Mouse (Mus musculus) heart, embryonic 14.5 days (tissue): ENCODE data around the gene Iars2. TPM values are rescaled to one million over a fixed set of nuclear protein-coding genes. Genes with fewer than 3 reads are reported as not detected.

Experiments used
- ATAC-seq: fragments of 200-750 bp; cut with Nextera tagmentation; 2 replicates; pipeline ENCODE4 v1.8.0; 2017; ENCODE audit warnings: low read depth, moderate TSS enrichment; ENCODE audit not compliant: insufficient number of reproducible peaks, insufficient read depth, low FRiP score
- H3K27ac ChIP-seq, 2 experiments: fragments of 200-500 bp in 1 of 2; fragments of 300-500 bp in 1 of 2; sonication (generic) in 1 of 2; replicated peaks in 1 of 2; 2 replicates each; pipeline ENCODE4 v1.5.1; 2012 to 2014; ENCODE audit warnings: low read depth in 2 of 2, low read length in 2 of 2, control low read depth in 1 of 2, mild to moderate bottlenecking in 1 of 2, mixed read lengths in 1 of 2; ENCODE audit not compliant: control insufficient read depth in 1 of 2, insufficient read depth in 1 of 2
- H3K27me3 ChIP-seq: fragments of 300-500 bp; sonication (generic); 2 replicates; pipeline ENCODE4 v1.6.1; 2014; ENCODE audit warnings: mild to moderate bottlenecking, low read length, control low read depth; ENCODE audit not compliant: control insufficient read depth, insufficient read depth
- H3K36me3 ChIP-seq: fragments of 300-500 bp; sonication (generic); 2 replicates; pipeline ENCODE4 v1.6.1; 2014; ENCODE audit warnings: mild to moderate bottlenecking, control low read depth, low read length, mixed read lengths; ENCODE audit not compliant: control insufficient read depth, insufficient read depth
- H3K4me1 ChIP-seq, 2 experiments: fragments of 200-500 bp in 1 of 2; fragments of 300-500 bp in 1 of 2; sonication (generic) in 1 of 2; 2 replicates each; pipeline ENCODE4 v1.6.1; 2012 to 2014; ENCODE audit warnings: low read length in 2 of 2, control low read depth in 1 of 2, mixed read lengths in 1 of 2; ENCODE audit not compliant: control insufficient read depth in 2 of 2, insufficient read depth in 2 of 2
- H3K4me2 ChIP-seq: fragments of 300-500 bp; sonication (generic); 2 replicates; pipeline ENCODE4 v1.6.1; 2014; ENCODE audit warnings: mild to moderate bottlenecking, low read length
- H3K4me3 ChIP-seq, 2 experiments: fragments of 200-500 bp in 1 of 2; fragments of 300-500 bp in 1 of 2; sonication (generic) in 1 of 2; 2 replicates each; pipeline ENCODE4 v1.5.1; 2012 to 2014; ENCODE audit warnings: low read length in 2 of 2, mild to moderate bottlenecking in 2 of 2, control low read depth in 1 of 2, low read depth in 1 of 2, moderate library complexity in 1 of 2; ENCODE audit not compliant: control insufficient read depth in 1 of 2, insufficient read depth in 1 of 2
- H3K9ac ChIP-seq: fragments of 300-500 bp; sonication (generic); 2 replicates; pipeline ENCODE4 v1.6.1; 2014; ENCODE audit warnings: mild to moderate bottlenecking, low read length
- H3K9me3 ChIP-seq: fragments of 300-500 bp; sonication (generic); 2 replicates; pipeline ENCODE4 v1.6.1; 2016; ENCODE audit warnings: low read length, control low read depth; ENCODE audit not compliant: control insufficient read depth
- WGBS: fragments of 180-500 bp; shearing (Covaris S2); extraction: QIAGEN DNeasy Blood & Tissue Kit; methylation state at CpG from one replicate; pipeline ENCODE4 v1.1.7; 2014; 5-methylcytosine and 5-hydroxymethylcytosine counted together
- polyA plus RNA-seq: library from polyadenylated mRNA; unstranded; fragments of >200 nt; fragmentation: Nextera tagmentation; extraction: Ambion mirVana; gene quantifications from 2 replicates; pipeline ENCODE4 v1.2.1, GENCODE M21; 2014

Iars2 gene
- polyA plus RNA-seq: 43.9 and 46.6 TPM in 2 replicates

DNA sequence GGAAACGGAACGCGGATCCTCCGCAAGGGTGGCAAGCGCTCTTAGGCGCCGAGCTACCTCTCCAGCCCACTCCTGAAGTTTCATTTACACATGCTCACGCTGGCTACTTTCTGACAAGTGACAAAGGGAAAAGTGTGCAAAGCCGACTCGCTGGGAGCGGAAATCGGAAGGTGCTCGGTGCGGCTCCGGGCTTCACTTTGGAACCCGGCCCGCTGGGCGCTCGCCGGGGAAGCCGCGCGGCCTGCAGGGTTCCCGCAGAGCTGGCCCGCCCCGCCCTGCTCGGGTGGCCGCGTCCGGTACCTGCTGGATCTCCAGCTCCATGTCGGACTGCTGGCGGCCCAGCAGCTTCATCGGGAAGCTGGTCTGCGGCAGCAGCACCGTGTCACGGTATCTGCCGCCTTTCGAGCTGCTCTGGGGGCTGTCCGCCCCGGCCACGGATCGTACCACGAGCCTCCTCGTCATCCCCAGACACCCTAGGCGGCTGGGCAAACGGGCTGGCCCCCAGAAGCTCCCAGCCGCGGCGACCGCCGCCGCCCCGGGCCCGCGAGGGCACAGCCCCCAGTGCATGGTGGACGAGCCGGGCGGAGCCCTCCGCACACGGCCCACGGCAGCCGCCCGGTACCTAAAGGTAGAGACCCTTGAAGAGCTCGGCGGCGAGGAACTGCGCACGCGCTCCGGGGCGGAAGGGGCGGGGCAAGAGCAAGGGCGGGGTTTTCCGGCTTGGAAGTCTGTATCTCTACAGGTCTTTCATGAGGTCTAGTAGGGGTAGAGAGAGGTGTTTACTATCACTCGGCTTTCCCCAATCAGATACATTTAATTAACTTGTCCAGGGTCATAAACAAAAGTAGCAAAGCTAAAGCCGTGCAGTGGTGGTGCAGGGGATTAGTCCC is at the start of gene Iars2:
Gene Iars2, minus strand, starts transcription at position 676 of the 890 bp plus-strand sequence.
- peak within 1 kb of the TSS; percentile 82 to 86 for H3K4me3 ChIP-seq
- no peaks in the 10 kb centered on the region for H3K27me3 ChIP-seq
- under 1% methylated on average over 76 of the region's 76 CpGs for WGBS
- H3K36me3 ChIP-seq: peaks cover 34% of the 10 kb centered on the region
- peak within 1 kb of the TSS; percentile 86 to 95 for H3K27ac ChIP-seq
- H3K4me2 ChIP-seq: peak within 1 kb of the TSS; percentile 58
- peak; percentile 83 for ATAC-seq
- peaks cover 4 to 12% of the 10 kb centered on the region in 2 experiments for H3K4me1 ChIP-seq
- peak within 1 kb of the TSS; percentile 93 for H3K9ac ChIP-seq
- no peaks in the 10 kb centered on the region for H3K9me3 ChIP-seq

- H3K4me2 ChIP-seq: no peak overlapping the region
- peaks cover 99% of the 10 kb centered on the region for H3K36me3 ChIP-seq
- no peak for ATAC-seq
- WGBS: 89% methylated on average over 2 of the region's 2 CpGs
- no peak overlapping the region for H3K4me3 ChIP-seq
- H3K27me3 ChIP-seq: no peaks in the 10 kb centered on the region
- no peaks in the 10 kb centered on the region for H3K4me1 ChIP-seq
- H3K9me3 ChIP-seq: no peaks in the 10 kb centered on the region
- no peak overlapping the region for H3K27ac ChIP-seq
- no peak overlapping the region for H3K9ac ChIP-seq
Observed at GRCm38 (mm10) chr1:185377429-185377828, 48.2 kb upstream of the Iars2 start.

DNA sequence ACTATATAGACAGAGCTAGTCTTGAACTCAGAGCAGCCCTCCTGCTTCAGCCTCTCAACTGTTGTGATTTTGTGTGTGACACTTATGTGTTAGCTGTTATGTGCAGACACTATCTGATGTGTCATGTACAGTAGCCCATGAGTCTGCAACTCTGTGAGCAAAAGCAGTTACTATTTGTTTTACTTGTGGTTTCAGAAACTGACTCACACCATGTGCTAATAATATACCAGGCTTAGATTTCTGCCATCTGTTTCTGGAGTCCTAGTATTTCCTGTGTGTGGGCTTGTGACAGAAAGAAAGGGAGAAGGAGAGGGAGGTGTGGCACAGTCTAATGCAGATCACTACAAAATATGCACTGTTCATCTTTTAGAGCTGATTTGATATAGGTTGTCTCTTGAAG is 47.2 kb upstream of the Iars2 start:
- no peaks in the 10 kb centered on the region for H3K27me3 ChIP-seq

GRCm38 (mm10) chr1:185369979-185370378 is 40.8 kb upstream of the Iars2 start:
- no peaks in the 10 kb centered on the region for H3K9me3 ChIP-seq
- H3K4me2 ChIP-seq: no peak overlapping the region
- H3K4me1 ChIP-seq: peaks cover 4 to 7% of the 10 kb centered on the region in 2 experiments
- H3K27ac ChIP-seq: no peak overlapping the region
- H3K36me3 ChIP-seq: peaks cover 76% of the 10 kb centered on the region
- H3K27me3 ChIP-seq: no peaks in the 10 kb centered on the region
- 89% methylated on average over 6 of the region's 6 CpGs for WGBS
- H3K9ac ChIP-seq: no peak overlapping the region
- H3K4me3 ChIP-seq: no peak overlapping the region
- ATAC-seq: no peak

More for the DNA sequence above, 47.2 kb upstream of the Iars2 start:
- no peak overlapping the region for H3K9ac ChIP-seq
- no peaks in the 10 kb centered on the region for H3K4me1 ChIP-seq
- H3K9me3 ChIP-seq: no peaks in the 10 kb centered on the region
- H3K4me2 ChIP-seq: no peak overlapping the region
- peaks cover 99% of the 10 kb centered on the region for H3K36me3 ChIP-seq
- no peak for ATAC-seq
- H3K27ac ChIP-seq: no peak overlapping the region
- no peak overlapping the region for H3K4me3 ChIP-seq

DNA sequence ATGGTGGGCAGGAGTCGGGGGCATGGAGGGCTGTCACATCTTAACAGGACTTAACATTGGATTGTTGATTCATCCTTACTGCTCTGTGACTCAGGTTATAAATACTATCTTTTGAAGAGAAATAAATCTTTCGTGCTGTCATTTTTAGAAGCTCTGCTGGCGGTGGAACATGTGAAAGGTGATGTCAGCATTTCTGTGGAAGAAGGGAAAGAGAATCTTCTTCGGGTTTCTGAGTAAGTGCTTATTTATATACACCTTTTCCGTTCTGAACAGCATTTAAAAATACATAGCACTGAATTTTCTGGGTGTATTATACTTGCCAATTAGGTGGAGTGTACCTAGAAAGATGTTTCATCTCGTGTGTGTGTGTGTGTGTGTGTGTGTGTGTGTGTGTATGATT is 38.2 kb upstream of the Iars2 start:
- no peak for ATAC-seq
- Histone ChIP-seq H3K27me3 (no peaks in the 10 kb centered on the region), H3K36me3 (peaks cover 51% of the 10 kb centered on the region), H3K9ac (no peak overlapping the region), H3K4me2 (no peak overlapping the region), H3K27ac (no peak overlapping the region), H3K4me1 (peaks cover 4 to 18% of the 10 kb centered on the region in 2 experiments), H3K4me3 (no peak overlapping the region), H3K9me3 (no peaks in the 10 kb centered on the region)
- 81% methylated on average over 6 of the region's 6 CpGs for WGBS

- ATAC-seq: no peak
- peak overlapping the region; percentile 92 for H3K9ac ChIP-seq
- peak overlapping the region; percentile 90 to 95 for H3K27ac ChIP-seq
- H3K27me3 ChIP-seq: no peaks in the 10 kb centered on the region
- H3K4me1 ChIP-seq: peaks cover 4 to 18% of the 10 kb centered on the region in 2 experiments
- H3K9me3 ChIP-seq: no peaks in the 10 kb centered on the region
- H3K4me2 ChIP-seq: peak overlapping the region; percentile 88
- H3K36me3 ChIP-seq: peaks cover 26% of the 10 kb centered on the region
- WGBS: 6% methylated on average over 5 of the region's 6 CpGs
- peak overlapping the region; percentile 97 to 99 for H3K4me3 ChIP-seq
Observed at GRCm38 (mm10) chr1:185364183-185364540, 35.0 kb upstream of the Iars2 start.

DNA sequence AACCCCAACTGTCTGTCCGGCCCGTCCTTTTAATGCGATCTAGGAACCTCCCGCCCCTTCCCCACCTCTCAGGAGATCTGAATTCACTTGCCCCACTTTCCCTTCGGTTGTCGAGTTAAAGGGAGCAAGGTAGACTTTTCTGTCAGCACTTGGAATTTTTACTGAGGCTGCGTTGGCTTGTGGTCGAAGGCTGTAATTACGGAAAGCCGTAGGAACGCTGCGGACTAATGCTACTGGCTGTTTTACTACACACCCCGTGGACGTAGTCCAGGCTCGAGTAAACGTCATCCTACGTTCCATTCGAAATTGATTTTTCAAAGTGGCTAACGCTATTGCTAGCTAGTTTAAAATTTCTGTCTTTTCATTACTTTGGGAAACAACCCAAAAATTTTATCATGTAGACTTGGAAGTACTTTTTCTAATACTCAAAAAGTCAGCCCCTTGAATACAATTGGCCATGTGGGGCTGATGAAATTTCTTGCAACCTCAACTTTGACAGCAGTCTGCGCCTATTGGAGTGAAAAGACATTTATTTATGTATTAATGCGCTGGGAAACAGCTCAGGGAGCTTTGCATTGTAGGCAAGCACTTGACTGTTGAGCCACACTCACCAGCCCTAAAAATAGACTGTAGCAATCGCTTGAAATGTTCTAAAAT is 34.5 kb upstream of the Iars2 start:
- Histone ChIP-seq H3K27me3 (no peaks in the 10 kb centered on the region), H3K4me3 (peak overlapping the region; percentile 97 to 99), H3K9ac (peak overlapping the region; percentile 92), H3K27ac (peak overlapping the region; percentile 90 to 95), H3K9me3 (no peaks in the 10 kb centered on the region), H3K4me2 (peak overlapping the region; percentile 88), H3K4me1 (peaks cover 4 to 18% of the 10 kb centered on the region in 2 experiments), H3K36me3 (peaks cover 23% of the 10 kb centered on the region)
- ATAC-seq: 0 out of 2 replicates have a peak, but pooled peaks have one; percentile 2
- WGBS: 2% methylated on average over 22 of the region's 22 CpGs
